Mouse (Mus musculus) heart, adult 2 months (tissue): ENCODE measurements around the gene Pvr.

Experiments used
- CTCF ChIP-seq: fragments of 200-600 bp; IDR thresholded peaks from 2 replicates; pipeline ENCODE4 v1.8.1; 2022; ENCODE audit warnings: antibody characterized with exemption, mild to moderate bottlenecking, moderate library complexity
- EP300 ChIP-seq: fragments of 200-500 bp; IDR thresholded peaks from 2 replicates; pipeline ENCODE4 v1.6.1; 2011; ENCODE audit warnings: low read depth, low read length, control low read depth; ENCODE audit not compliant: insufficient read depth
- POLR2A ChIP-seq: fragments of 200-500 bp; IDR thresholded peaks from 2 replicates; pipeline ENCODE4 v1.6.1; 2011; ENCODE audit warnings: mild to moderate bottlenecking, low read depth, low read length, control low read depth; ENCODE audit not compliant: insufficient read depth

DNA sequence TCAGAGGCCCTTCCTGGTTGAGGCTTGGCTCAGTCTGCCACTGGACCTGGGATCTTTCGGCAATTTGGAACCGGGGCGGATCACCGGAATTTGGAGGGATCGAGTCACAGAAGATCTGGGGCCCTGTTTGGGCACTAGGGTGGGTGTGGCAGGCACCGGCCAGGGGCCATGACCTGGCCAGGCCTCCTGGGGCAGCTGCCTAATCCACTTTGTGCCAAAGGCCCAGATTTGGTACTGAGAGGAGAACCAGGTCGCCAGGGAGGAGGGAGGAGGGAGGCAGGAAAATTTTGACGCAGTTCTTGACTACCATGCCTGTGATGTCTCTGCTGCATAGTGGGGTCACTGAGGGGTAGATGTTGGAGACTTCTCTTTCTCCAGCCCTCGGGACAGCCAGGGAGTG, 59.8 kb downstream of the Pvr start, which contains the start of gene Ceacam16:
- no peak for TF ChIP-seq POLR2A
- no peak for TF ChIP-seq CTCF
- TF ChIP-seq EP300, result no peak
